Mouse (Mus musculus) T-helper 17 cell (primary cell): ENCODE results near the gene Lrp8.

Experiments
- in situ Hi-C, 2 experiments: fragments of 300-600 bp; cut with MboI, MseI; formaldehyde crosslinking; loops; 1 replicate in 1 of 2; 2 replicates in 1 of 2; pipeline ENCODE4 v1.15.1; 2025; ENCODE audit warnings: high pct_unique_total_duplicates in 2 of 2

Lrp8 gene

GRCm38 (mm10) chr4:107802185-107802449, at the start of gene Lrp8:
Lrp8 (plus strand) TSS chr4:107802261.
- in situ Hi-C loops = no loop called here

GRCm38 (mm10) chr4:107756222-107756621, 45.8 kb upstream of the Lrp8 start:
- in situ Hi-C loops = no loop called here

GRCm38 (mm10) chr4:107757487-107758470, 44.3 kb upstream of the Lrp8 start:
- in situ Hi-C loops = no loop called here

GRCm38 (mm10) chr4:107758938-107759337, 43.1 kb upstream of the Lrp8 start:
- in situ Hi-C loops = no loop called here

GRCm38 (mm10) chr4:107763001-107763400, 39.1 kb upstream of the Lrp8 start:
- in situ Hi-C loops = loop anchor here in 1 of 2 experiments (10.0 kb wide), 1 partner anchor 442 kb away; no protein-coding TSS in a partner anchor

- in situ Hi-C loops = loop anchor here in 1 of 2 experiments (10.0 kb wide), 1 partner anchor 441 kb away; no protein-coding TSS in a partner anchor
Measured at GRCm38 (mm10) chr4:107763598-107763997, 38.5 kb upstream of the Lrp8 start.

GRCm38 (mm10) chr4:107765196-107765813, 36.8 kb upstream of the Lrp8 start:
- in situ Hi-C loops = loop anchor here in 1 of 2 experiments (10.0 kb wide), 1 partner anchor 439 kb away; no protein-coding TSS in a partner anchor

- in situ Hi-C loops = loop anchor here in 1 of 2 experiments (10.0 kb wide), 1 partner anchor 439 kb away; no protein-coding TSS in a partner anchor
Measured at GRCm38 (mm10) chr4:107766182-107766581, 35.9 kb upstream of the Lrp8 start.

- in situ Hi-C loops = no loop called here
Measured at GRCm38 (mm10) chr4:107772122-107772825, 29.8 kb upstream of the Lrp8 start.

- in situ Hi-C loops = no loop called here
Measured at GRCm38 (mm10) chr4:107774868-107775267, 27.2 kb upstream of the Lrp8 start.

GRCm38 (mm10) chr4:107775672-107776071, 26.4 kb upstream of the Lrp8 start:
- in situ Hi-C loops = no loop called here

- in situ Hi-C loops = no loop called here
Measured at GRCm38 (mm10) chr4:107776990-107777673, 24.9 kb upstream of the Lrp8 start.

- in situ Hi-C loops = no loop called here
Measured at GRCm38 (mm10) chr4:107783541-107783940, 18.5 kb upstream of the Lrp8 start.

GRCm38 (mm10) chr4:107788841-107789240, 13.2 kb upstream of the Lrp8 start:
- in situ Hi-C loops = no loop called here

GRCm38 (mm10) chr4:107800801-107801200, 1.3 kb upstream of the Lrp8 start:
- in situ Hi-C loops = no loop called here

- in situ Hi-C loops = no loop called here
Measured at GRCm38 (mm10) chr4:107801366-107802184, 486 bp upstream of the Lrp8 start.

GRCm38 (mm10) chr4:107802450-107803331, 630 bp downstream of the Lrp8 start:
- in situ Hi-C loops = no loop called here

- in situ Hi-C loops = no loop called here
Measured at GRCm38 (mm10) chr4:107803351-107804106, 1.5 kb downstream of the Lrp8 start.

GRCm38 (mm10) chr4:107805491-107805890, 3.4 kb downstream of the Lrp8 start:
- in situ Hi-C loops = no loop called here
